Mouse (Mus musculus): Measurements from ENCODE around the gene 1600012H06Rik. TPM values are rescaled to one million over a fixed set of nuclear protein-coding genes. Genes with fewer than 3 reads are reported as not detected.

Gene 1600012H06Rik
- polyA plus RNA-seq, 1 experiment: 8.3 TPM

DNA sequence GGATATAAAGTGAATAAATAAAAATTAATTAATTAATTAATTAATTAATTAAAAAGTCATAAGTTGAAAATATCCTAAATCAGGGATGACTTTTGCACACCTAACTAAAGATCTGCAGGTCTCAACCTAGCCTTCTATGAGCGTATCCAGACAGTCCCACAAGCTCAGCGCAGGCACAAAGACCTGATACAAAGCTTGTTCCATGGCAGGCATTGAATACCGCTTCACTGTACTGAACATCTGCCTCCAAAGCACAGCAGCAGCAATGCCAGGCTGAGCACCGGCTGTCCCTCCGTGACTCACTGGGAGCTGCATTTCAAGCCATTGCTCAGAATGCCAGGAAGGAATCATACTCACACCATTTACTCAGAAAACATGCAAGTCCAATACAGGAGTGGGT, 32.2 kb upstream of the 1600012H06Rik start:
- Histone ChIP-seq H3K79me2 (ENCODE audit: control insufficient read depth, insufficient read depth) (no peaks in the 10 kb centered on the region), H3ac (ENCODE audit: control insufficient read depth, insufficient read length) (no peak overlapping the region), H3K4me2 (ENCODE audit: low read depth) (no peak overlapping the region), H3K4me3 (no peak overlapping the region), H3K27me3 (ENCODE audit: control insufficient read depth, insufficient read depth, insufficient read length) (no peaks in the 10 kb centered on the region), H3K36me3 (ENCODE audit: control insufficient read depth, insufficient read depth) (no peaks in the 10 kb centered on the region)
- TF ChIP-seq USF1 (IDR thresholded peaks at IDR 0.05; ENCODE audit: low read depth): no peak
- peak in 1 of 3 experiments; percentile 19 for TF ChIP-seq MYOD1 (IDR thresholded peaks at IDR 0.05; ENCODE audit: control insufficient read depth in 1 of 3, insufficient read length in 2 of 3, low read depth in 2 of 3)

DNA sequence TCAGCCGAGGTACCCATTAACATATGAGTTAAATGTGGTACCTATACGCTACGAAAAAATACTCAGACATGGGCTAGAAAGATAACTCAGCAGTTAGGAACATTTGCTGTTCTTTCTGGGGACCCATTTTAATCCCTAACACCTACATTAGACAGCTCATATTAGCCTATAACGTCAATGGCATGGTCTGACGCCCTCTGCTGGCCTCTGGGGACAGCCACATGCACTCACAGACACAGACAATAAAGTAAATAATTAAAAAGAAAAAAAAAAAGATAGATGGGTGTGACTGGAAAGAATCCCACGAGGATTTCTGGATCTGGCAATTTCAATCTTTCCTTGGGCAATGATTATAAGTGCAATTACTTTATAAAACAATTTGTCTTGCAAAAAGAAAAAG, 30.6 kb upstream of the 1600012H06Rik start:
- Histone ChIP-seq H3K4me2 (ENCODE audit: low read depth) (no peak overlapping the region), H3K79me2 (ENCODE audit: control insufficient read depth, insufficient read depth) (no peaks in the 10 kb centered on the region), H3K27me3 (ENCODE audit: control insufficient read depth, insufficient read depth, insufficient read length) (no peaks in the 10 kb centered on the region), H3ac (ENCODE audit: control insufficient read depth, insufficient read length) (no peak overlapping the region), H3K36me3 (ENCODE audit: control insufficient read depth, insufficient read depth) (no peaks in the 10 kb centered on the region), H3K4me3 (no peak overlapping the region)
- TF ChIP-seq TCF3 (IDR thresholded peaks at IDR 0.05; ENCODE audit: insufficient read length, low read depth) (no peak), USF1 (IDR thresholded peaks at IDR 0.05; ENCODE audit: low read depth) (no peak), SRF (IDR thresholded peaks at IDR 0.05; ENCODE audit: control insufficient read depth, insufficient read length, low read depth) (no peak), CEBPB (IDR thresholded peaks at IDR 0.05; ENCODE audit: insufficient read depth, poor library complexity, severe bottlenecking) (no peak), TCF12 (IDR thresholded peaks at IDR 0.05; ENCODE audit: insufficient read depth, poor library complexity, severe bottlenecking) (no peak), REST (IDR thresholded peaks at IDR 0.05; ENCODE audit: insufficient read depth, insufficient read length) (no peak)

DNA sequence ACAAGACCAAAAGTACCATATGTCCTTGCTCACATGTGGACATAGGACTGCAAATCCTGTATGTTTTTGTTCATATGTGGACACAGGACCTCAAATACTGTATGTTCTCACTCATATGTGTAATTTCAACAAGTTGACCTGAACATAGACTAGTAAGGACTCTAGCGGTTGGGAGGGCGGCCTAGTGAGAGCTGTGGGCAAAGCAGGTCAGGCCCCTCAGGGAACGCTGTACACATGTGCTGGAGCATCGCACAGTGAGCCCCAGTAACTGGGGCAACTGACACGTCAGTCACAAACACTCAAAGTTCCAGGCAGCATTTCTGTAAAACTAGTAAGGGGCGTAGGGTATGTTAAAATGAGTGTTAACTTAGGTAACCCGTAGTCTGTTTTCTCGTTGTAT, 30.0 kb upstream of the 1600012H06Rik start:
- no peak overlapping the region for H3ac ChIP-seq (ENCODE audit: control insufficient read depth, insufficient read length)

DNA sequence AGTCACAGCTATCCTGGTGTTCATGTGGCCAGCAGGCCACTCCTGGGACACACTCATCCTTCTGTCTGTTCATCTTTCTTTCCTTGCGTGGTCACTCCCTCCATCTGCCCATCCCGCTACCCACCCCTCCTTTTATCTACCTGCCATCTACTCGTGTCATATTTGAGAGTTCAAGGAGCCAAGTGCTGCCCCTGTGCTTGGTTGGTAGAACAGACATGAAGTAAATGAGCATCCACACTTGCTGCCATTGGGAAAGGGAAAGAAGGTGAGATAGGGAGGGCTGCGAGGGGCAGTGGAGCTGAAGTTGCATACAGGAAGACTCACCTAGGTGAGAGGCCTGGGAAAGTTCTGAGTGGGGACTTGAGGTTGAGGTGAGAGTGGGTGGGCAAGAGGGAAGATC, 28.6 kb upstream of the 1600012H06Rik start:
- Histone ChIP-seq H3K4me2 (ENCODE audit: low read depth) (no peak overlapping the region), H3K4me3 (no peak overlapping the region), H3ac (ENCODE audit: control insufficient read depth, insufficient read length) (no peak overlapping the region), H3K79me2 (ENCODE audit: control insufficient read depth, insufficient read depth) (no peaks in the 10 kb centered on the region), H3K36me3 (ENCODE audit: control insufficient read depth, insufficient read depth) (no peaks in the 10 kb centered on the region), H3K27me3 (ENCODE audit: control insufficient read depth, insufficient read depth, insufficient read length) (peaks cover 17% of the 10 kb centered on the region)
- TF ChIP-seq POLR2A (IDR thresholded peaks at IDR 0.05; ENCODE audit: insufficient read length, low read depth) (no peak), USF1 (IDR thresholded peaks at IDR 0.05; ENCODE audit: low read depth) (no peak), MYOG (IDR thresholded peaks at IDR 0.05; ENCODE audit: control insufficient read depth in 1 of 3, insufficient read depth in 1 of 3, insufficient read length in 2 of 3, low read depth in 2 of 3) (no peak), CEBPB (IDR thresholded peaks at IDR 0.05; ENCODE audit: insufficient read depth, poor library complexity, severe bottlenecking) (no peak), MAX (IDR thresholded peaks at IDR 0.05; ENCODE audit: low read depth) (no peak), SRF (IDR thresholded peaks at IDR 0.05; ENCODE audit: control insufficient read depth, insufficient read length, low read depth) (no peak), MYOD1 (IDR thresholded peaks at IDR 0.05; ENCODE audit: control insufficient read depth in 1 of 3, insufficient read length in 2 of 3, low read depth in 2 of 3) (no peak), TCF12 (IDR thresholded peaks at IDR 0.05; ENCODE audit: insufficient read depth, poor library complexity, severe bottlenecking) (no peak), POLR2AphosphoS2 (IDR thresholded peaks at IDR 0.05; ENCODE audit: insufficient read length, low read depth) (no peak), REST (IDR thresholded peaks at IDR 0.05; ENCODE audit: insufficient read depth, insufficient read length) (no peak), TCF3 (IDR thresholded peaks at IDR 0.05; ENCODE audit: insufficient read length, low read depth) (no peak), E2F4 (IDR thresholded peaks at IDR 0.05; ENCODE audit: insufficient read depth) (no peak)

More for the DNA sequence above, 30.0 kb upstream of the 1600012H06Rik start:
- Histone ChIP-seq H3K27me3 (ENCODE audit: control insufficient read depth, insufficient read depth, insufficient read length) (peaks cover 5% of the 10 kb centered on the region), H3K4me2 (ENCODE audit: low read depth) (no peak overlapping the region), H3K4me3 (no peak overlapping the region), H3K79me2 (ENCODE audit: control insufficient read depth, insufficient read depth) (no peaks in the 10 kb centered on the region), H3K36me3 (ENCODE audit: control insufficient read depth, insufficient read depth) (no peaks in the 10 kb centered on the region)
- TF ChIP-seq POLR2A (IDR thresholded peaks at IDR 0.05; ENCODE audit: insufficient read length, low read depth): no peak

DNA sequence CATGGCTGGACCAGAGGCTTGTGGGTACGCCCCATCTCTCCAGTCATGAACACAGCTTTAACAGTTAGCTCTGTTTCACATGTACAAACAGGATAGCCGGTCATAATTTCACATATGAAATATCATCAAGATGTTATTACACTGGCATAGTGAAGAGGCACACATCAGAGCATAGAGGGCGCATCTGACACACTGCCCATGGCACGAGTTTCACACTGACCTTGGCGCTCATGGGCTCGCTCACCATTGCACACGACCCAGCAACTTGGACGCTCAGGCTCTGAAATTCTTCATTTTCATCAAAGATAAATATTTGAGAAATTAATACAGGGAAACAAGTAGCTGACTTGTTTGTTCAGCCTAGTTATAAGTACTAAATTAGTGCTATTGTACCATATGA, 25.1 kb upstream of the 1600012H06Rik start:
- no peak for TF ChIP-seq MAX (IDR thresholded peaks at IDR 0.05; ENCODE audit: low read depth)
- TF ChIP-seq POLR2AphosphoS2 (IDR thresholded peaks at IDR 0.05; ENCODE audit: insufficient read length, low read depth): no peak
- no peak for TF ChIP-seq TCF12 (IDR thresholded peaks at IDR 0.05; ENCODE audit: insufficient read depth, poor library complexity, severe bottlenecking)
- no peak for TF ChIP-seq USF1 (IDR thresholded peaks at IDR 0.05; ENCODE audit: low read depth)
- TF ChIP-seq MYOG (IDR thresholded peaks at IDR 0.05; ENCODE audit: control insufficient read depth in 1 of 3, insufficient read depth in 1 of 3, insufficient read length in 2 of 3, low read depth in 2 of 3): no peak
- TF ChIP-seq MYOD1 (IDR thresholded peaks at IDR 0.05; ENCODE audit: control insufficient read depth in 1 of 3, insufficient read length in 2 of 3, low read depth in 2 of 3): no peak
- TF ChIP-seq POLR2A (IDR thresholded peaks at IDR 0.05; ENCODE audit: insufficient read length, low read depth): no peak
- TF ChIP-seq TCF3 (IDR thresholded peaks at IDR 0.05; ENCODE audit: insufficient read length, low read depth): no peak
- TF ChIP-seq E2F4 (IDR thresholded peaks at IDR 0.05; ENCODE audit: insufficient read depth): no peak
- TF ChIP-seq CEBPB (IDR thresholded peaks at IDR 0.05; ENCODE audit: insufficient read depth, poor library complexity, severe bottlenecking): no peak
- TF ChIP-seq SRF (IDR thresholded peaks at IDR 0.05; ENCODE audit: control insufficient read depth, insufficient read length, low read depth): no peak
- TF ChIP-seq REST (IDR thresholded peaks at IDR 0.05; ENCODE audit: insufficient read depth, insufficient read length): no peak
- Histone ChIP-seq H3K79me2 (ENCODE audit: control insufficient read depth, insufficient read depth) (no peaks in the 10 kb centered on the region), H3K4me3 (no peak overlapping the region), H3K27me3 (ENCODE audit: control insufficient read depth, insufficient read depth, insufficient read length) (peaks cover 38% of the 10 kb centered on the region), H3K4me2 (ENCODE audit: low read depth) (no peak overlapping the region), H3ac (ENCODE audit: control insufficient read depth, insufficient read length) (no peak overlapping the region), H3K36me3 (ENCODE audit: control insufficient read depth, insufficient read depth) (no peaks in the 10 kb centered on the region)
